Mouse (Mus musculus) Patski (cell line): ENCODE measurements at regions not wholly inside any gene's neighbourhood (a gene's known extent, or its start where the extent isn't known, plus 50 kb on each side); places are given as distances from the start of the nearest gene placed in this dataset.

Experiments
- ATAC-seq: fragments of 100-300 bp; one replicate; pipeline ENCODE4 v1.8.0; 2021
- CTCF ChIA-PET: fragments of 350-600 bp; sonication (Branson Sonifier 250); formaldehyde crosslinking; loops from one replicate; lab custom pipeline; 2022; ENCODE audit warnings: inconsistent platforms; lab: Charles Lee
- POLR2A ChIA-PET: fragments of 350-600 bp; sonication (Branson Sonifier 250); formaldehyde crosslinking; loops from one replicate; lab custom pipeline; 2022; ENCODE audit warnings: antibody characterized with exemption, inconsistent platforms; lab: Charles Lee
- DNase-seq: peaks from one replicate; pipeline ENCODE4 v3.0.0-alpha.2; 2011; ENCODE audit warnings: low read depth, low spot score
- H3K27me3 ChIP-seq: fragments of 371-371 bp; one replicate; pipeline ENCODE4 v1.5.1; 2021
- CTCF ChIP-seq: fragments of 100-300 bp; IDR thresholded peaks from one replicate; pipeline ENCODE4 v1.5.1; 2021
- in situ Hi-C: fragments of 300-500 bp; cut with MboI; formaldehyde crosslinking; loops from 3 replicates; pipeline ENCODE4 v1.11.1; 2018; ENCODE audit warnings: low pct_unique_long_range_greater_than_20kb, mixed read lengths

DNA sequence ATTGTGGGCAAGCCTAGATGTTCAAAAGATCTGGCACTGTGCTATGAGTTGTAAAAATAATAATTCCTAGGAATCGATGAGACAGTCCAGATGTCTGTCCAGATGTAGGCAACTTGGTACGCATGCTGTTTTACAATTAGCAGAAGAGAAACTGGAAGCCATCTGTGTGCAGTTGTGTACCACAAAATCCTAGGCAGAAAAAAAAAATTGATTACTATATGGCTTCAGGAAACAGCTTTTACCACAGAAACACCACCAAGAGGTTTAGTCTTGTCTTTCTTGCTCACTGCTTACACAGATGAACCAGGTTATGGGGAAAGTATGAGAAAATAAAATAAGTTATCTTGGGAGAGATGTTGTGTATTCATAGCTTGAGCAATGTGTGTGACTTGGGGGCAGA lies 109.5 kb upstream of the Peli1 start:
- in situ Hi-C loops: no loop called here
- CTCF ChIA-PET: interaction anchor here (1.0 to 1.6 kb wide), 2 partner anchors 10 to 11 kb away, joined by 3 to 4 read pairs; no protein-coding TSS in a partner anchor
- TF ChIP-seq CTCF: no peak
- DNase-seq (no peak), ATAC-seq (no peak)
- POLR2A ChIA-PET: no interaction called here
- no peaks in the 10 kb centered on the region for H3K27me3 ChIP-seq

DNA sequence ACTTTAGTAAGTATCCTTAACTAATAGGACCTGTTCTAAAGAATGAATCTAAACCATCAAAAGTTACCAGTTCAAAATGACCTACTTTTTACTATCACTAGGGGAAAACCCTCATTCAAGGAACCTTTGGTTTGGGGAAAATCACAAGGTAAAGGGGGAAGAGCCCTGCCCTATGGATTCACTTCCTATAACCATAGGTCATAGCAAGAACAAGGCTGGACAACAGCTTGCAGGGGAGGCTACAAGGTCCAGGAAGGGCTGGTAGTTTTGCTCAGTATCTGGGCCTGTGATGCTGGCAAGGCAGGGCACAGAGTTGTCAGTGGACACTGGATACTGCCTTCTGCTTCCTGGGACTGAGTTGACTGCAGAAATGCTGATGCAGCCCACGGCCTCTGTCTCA lies 109.1 kb upstream of the Peli1 start:
- ATAC-seq: no peak
- no peaks in the 10 kb centered on the region for H3K27me3 ChIP-seq
- DNase-seq: no peak
- CTCF ChIA-PET: interaction anchor here (1.0 to 1.6 kb wide), 2 partner anchors 9 to 11 kb away, joined by 3 to 4 read pairs; no protein-coding TSS in a partner anchor
- TF ChIP-seq CTCF: no peak
- in situ Hi-C loops: no loop called here
- POLR2A ChIA-PET: no interaction called here

DNA sequence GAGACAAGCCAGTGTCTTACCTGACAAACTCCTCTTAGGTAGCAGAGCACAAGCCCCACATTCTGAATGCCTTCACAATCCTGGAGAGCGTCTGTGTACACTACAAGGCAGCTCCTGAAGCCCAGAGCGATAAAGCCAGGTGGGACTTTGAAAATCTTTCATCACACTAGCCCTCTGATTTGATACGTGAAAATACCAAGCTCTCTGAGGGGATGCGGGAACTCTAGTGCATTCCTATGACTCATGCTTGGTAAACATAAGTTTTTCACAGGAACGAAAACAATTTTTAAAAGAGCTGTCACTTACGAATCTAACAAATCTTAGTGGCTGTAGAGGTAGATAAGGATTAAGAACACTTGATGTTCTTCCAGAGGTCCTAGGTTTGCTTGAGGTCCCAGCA lies 108.6 kb upstream of the Peli1 start:
- POLR2A ChIA-PET: no interaction called here

DNA sequence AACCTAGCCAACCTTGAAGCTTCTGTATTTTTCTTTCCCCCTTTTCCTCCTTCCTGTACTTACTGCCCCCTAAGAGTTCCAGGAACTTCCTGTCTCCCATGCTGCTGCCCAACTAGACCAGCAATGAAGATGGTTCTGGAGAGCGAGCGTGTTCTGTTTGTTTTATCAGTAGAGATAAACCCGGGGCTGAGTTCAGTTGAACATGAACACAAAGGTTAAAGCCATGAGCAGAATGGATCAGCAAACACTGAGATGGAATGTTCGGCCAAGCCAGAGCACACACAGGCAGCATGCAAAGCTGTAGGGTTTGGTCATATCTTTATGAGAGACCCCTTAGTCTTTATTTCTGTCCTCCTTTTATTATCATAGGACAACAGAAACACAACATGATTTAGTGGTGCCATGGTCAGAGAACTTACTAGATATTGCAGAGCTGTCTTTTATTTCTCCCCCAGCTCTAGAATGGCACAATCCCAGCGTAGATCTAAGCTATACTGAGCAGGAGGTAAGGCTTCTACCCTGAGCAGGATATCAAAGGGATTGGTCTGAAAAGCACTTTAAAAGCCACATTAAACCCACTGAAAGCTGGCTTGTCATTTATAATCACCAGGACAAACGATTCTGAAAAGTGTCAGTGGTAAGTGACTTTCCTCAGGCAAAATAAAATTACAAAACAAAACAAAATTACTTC lies 105.9 kb upstream of the Peli1 start:
- DNase-seq (no peak), ATAC-seq (no peak)
- H3K27me3 ChIP-seq: no peaks in the 10 kb centered on the region
- in situ Hi-C loops: no loop called here
- CTCF ChIA-PET: no interaction called here
- TF ChIP-seq CTCF: no peak
- POLR2A ChIA-PET: no interaction called here

More for the DNA sequence above, 108.6 kb upstream of the Peli1 start:
- in situ Hi-C loops: no loop called here
- TF ChIP-seq CTCF: no peak
- DNase-seq: no peak
- no peaks in the 10 kb centered on the region for H3K27me3 ChIP-seq
- CTCF ChIA-PET: interaction anchor here (1.6 kb wide), 1 partner anchor 10 kb away, joined by 4 read pairs; no protein-coding TSS in a partner anchor
- peak; percentile 47 for ATAC-seq

DNA sequence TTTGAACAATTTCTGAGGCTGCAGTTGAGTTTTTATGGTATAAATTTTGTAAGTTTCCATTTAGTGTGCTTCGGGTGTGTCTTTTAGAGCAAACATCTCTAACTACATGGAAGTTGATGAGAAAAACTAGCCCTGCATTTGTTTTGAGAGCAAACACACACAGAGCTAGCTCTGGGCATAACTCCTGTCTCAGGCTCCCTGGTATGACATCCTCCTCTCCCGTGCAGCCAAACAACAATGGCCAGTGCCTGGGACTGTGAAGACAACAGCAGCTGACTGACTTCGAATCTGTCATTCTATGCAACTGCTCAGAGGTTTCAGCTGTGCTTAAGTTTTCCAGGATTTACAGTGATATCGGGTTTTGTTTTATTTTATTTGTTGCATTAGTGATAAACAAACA lies 105.3 kb upstream of the Peli1 start:
- ATAC-seq (no peak), DNase-seq (no peak)
- ChIA-PET CTCF (interaction anchor here (1.0 kb wide), 1 partner anchor 11 kb away, joined by 3 read pairs; no protein-coding TSS in a partner anchor), POLR2A (no interaction called here)
- H3K27me3 ChIP-seq: no peaks in the 10 kb centered on the region
- no peak for TF ChIP-seq CTCF
- in situ Hi-C loops: no loop called here

DNA sequence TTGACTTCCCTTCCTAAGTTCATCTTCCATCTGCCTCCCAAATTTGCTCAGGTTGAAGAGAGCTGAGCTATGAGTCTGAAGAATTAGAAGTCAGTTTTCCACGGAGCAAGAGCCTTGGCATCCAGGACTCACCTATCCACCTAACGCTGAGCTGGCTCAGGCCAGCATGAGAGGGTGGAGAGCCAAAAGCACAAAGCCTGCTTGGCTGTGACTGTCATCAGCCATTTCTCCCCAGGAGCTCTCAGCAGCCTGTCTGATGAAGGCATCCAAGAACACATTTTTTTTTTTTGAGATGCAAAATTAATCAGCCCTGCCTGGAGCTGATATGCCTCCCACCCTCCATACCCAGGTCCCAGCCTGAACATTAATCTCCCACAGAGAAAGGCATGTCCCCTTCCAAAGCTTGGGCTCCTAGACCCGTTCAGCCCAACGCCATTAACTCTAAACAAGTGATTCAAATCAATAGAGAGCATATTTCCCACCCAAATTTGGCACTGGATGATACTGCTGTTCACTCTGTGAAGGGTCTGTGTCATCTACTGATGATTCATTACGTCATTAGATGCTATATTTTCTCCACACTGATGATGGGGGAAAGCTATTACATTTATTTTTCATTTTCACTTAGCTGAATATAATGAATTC lies 103.8 kb upstream of the Peli1 start:
- POLR2A ChIA-PET: no interaction called here
- DNase-seq (no peak), ATAC-seq (no peak)
- no peaks in the 10 kb centered on the region for H3K27me3 ChIP-seq
- in situ Hi-C loops: no loop called here
- CTCF ChIA-PET: no interaction called here
- no peak for TF ChIP-seq CTCF

DNA sequence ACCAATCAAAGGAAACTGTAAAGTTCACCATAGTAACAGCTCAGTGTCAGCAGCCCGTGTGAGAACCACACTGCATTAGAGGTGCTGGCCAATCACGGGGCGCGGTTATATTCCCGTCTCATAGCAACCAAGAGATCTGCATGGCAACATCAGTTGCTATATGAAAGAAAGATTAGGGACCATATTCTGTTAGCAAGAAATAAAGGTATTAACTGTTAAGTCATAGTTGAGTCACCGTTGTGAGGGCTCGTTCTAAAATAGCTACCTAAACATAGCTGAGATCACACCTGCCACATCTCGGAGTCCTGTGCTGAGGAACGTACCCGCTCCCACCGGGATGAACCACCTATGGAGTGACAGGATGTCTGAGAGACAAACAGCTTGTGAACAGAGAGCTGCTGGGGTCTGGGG lies 103.2 kb upstream of the Peli1 start:
- DNase-seq (no peak), ATAC-seq (no peak)
- in situ Hi-C loops: no loop called here
- no peak for TF ChIP-seq CTCF
- ChIA-PET POLR2A (no interaction called here), CTCF (interaction anchor here (1.3 kb wide), 1 partner anchor 10 kb away, joined by 3 read pairs; no protein-coding TSS in a partner anchor)
- no peaks in the 10 kb centered on the region for H3K27me3 ChIP-seq

DNA sequence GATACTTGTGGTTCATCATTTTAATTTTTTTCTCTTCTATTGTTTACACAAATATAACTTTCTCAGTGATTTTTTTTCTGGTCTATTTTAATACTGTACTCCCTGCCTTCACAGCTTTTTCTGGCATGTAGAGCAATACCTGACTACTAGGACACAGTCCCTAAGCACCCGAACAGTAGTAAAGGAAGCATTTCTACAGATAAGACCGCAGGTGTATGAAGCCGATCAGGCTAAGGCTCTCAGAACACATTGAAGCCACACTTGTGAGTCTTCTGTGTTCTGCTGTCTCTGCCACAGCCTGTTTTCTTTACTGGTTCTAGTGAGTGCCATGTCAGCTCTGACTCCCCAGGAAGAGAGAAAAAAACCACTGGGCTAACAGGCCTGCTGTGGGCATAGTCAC lies 102.2 kb upstream of the Peli1 start:
- H3K27me3 ChIP-seq: no peaks in the 10 kb centered on the region
- DNase-seq (no peak), ATAC-seq (no peak)
- CTCF ChIA-PET: interaction anchor here (1.3 kb wide), 1 partner anchor 9 kb away, joined by 3 read pairs; no protein-coding TSS in a partner anchor
- in situ Hi-C loops: no loop called here
- POLR2A ChIA-PET: no interaction called here
- no peak for TF ChIP-seq CTCF

DNA sequence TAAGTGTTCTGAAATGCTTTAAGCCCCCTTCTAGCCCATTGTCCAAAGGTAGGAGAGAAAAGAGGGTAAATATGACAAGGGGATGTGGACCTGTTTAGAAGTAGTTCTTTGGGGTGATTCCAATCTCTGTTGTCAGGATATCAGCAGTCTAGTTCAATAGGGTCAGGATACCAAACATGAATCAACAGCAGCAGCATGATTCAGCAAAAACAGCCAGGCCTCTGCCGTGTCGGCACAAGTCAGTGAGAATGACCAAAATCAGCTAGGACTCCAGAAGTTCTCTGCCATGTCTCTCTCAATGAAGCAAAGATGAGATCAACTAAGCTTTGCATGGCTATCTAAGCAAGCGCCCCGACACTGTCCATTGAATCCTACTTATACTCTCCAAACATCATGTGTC lies 97.5 kb upstream of the Peli1 start:
- ChIA-PET CTCF (no interaction called here), POLR2A (no interaction called here)
- in situ Hi-C loops: no loop called here
- DNase-seq (no peak), ATAC-seq (no peak)
- no peaks in the 10 kb centered on the region for H3K27me3 ChIP-seq
- no peak for TF ChIP-seq CTCF

DNA sequence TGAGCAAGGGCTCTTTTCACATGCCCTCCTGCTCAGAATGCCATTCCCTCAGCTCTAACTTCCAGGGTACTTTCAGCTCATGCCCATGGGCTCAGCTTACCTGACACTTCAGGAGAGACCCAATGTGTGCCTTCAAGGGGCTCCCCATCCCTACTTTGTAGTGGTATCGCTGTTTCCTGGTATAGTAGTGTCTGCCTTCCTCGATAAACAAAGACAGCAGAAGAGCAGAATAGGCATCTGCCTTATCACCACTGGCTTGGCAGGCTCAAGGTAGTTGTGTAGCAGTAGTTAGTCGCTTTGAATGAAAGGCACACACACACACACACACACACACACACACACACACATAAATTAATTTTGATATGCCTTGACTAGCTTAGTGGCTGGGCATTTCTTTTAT lies 89.7 kb upstream of the Peli1 start:
- CTCF ChIA-PET: interaction anchor here (1.4 kb wide), 1 partner anchor 16 kb away, joined by 3 read pairs; no protein-coding TSS in a partner anchor
- in situ Hi-C loops: no loop called here
- DNase-seq (no peak), ATAC-seq (no peak)
- no peak for TF ChIP-seq CTCF
- no peaks in the 10 kb centered on the region for H3K27me3 ChIP-seq
- POLR2A ChIA-PET: no interaction called here

DNA sequence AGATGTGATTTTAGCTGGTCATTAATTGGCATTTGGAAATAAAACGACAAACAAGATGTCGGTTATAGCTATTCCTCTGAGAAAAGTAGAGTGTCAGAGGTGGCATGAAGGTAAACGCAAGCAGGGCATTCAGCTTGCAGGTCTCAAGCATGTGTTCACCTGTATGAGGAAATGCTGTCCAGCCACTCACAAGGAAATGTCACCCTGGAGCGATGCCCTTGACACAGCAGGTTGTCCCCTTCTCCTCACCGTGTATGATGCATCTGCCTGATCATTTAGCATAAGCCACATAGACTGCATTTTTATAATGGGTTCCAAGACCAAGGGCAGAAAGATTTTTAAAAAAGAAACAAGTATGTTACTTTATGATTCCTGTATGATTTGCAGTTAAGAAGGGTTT lies 83.9 kb upstream of the Peli1 start:
- ATAC-seq (no peak), DNase-seq (no peak)
- H3K27me3 ChIP-seq: no peaks in the 10 kb centered on the region
- ChIA-PET POLR2A (no interaction called here), CTCF (no interaction called here)
- TF ChIP-seq CTCF: no peak
- in situ Hi-C loops: loop anchor here (5.0 kb wide), 1 partner anchor 70 kb away; no protein-coding TSS in a partner anchor
